Mouse (Mus musculus) limb, embryonic 13.5 days (tissue): ENCODE measurements around the gene Slc6a13. TPM values are rescaled to one million over a fixed set of nuclear protein-coding genes. Genes with fewer than 3 reads are reported as not detected.

Source experiments
- ATAC-seq: fragments of 200-750 bp; cut with Nextera tagmentation; 2 replicates; pipeline ENCODE4 v1.8.0; 2017; ENCODE audit warnings: low read depth, moderate number of reproducible peaks, moderate TSS enrichment; ENCODE audit not compliant: low FRiP score
- H3K27ac ChIP-seq: fragments of 300-500 bp; sonication (generic); 2 replicates; pipeline ENCODE4 v1.5.1; 2015; ENCODE audit warnings: inconsistent platforms, mild to moderate bottlenecking, moderate library complexity
- H3K27me3 ChIP-seq: fragments of 300-500 bp; sonication (generic); 2 replicates; pipeline ENCODE4 v1.6.1; 2015; ENCODE audit warnings: mild to moderate bottlenecking, inconsistent platforms
- H3K36me3 ChIP-seq: fragments of 300-500 bp; sonication (generic); 2 replicates; pipeline ENCODE4 v1.6.1; 2015; ENCODE audit warnings: inconsistent platforms, mild to moderate bottlenecking, moderate library complexity
- H3K4me1 ChIP-seq: fragments of 300-500 bp; sonication (generic); 2 replicates; pipeline ENCODE4 v1.6.1; 2015; ENCODE audit warnings: inconsistent platforms
- H3K4me2 ChIP-seq: fragments of 300-500 bp; sonication (generic); replicated peaks from 2 replicates; pipeline ENCODE4 v1.6.1; 2015; ENCODE audit warnings: inconsistent platforms, mild to moderate bottlenecking, moderate library complexity
- H3K4me3 ChIP-seq: fragments of 300-500 bp; sonication (generic); 2 replicates; pipeline ENCODE4 v1.5.1; 2015; ENCODE audit warnings: moderate library complexity, mild to moderate bottlenecking, inconsistent platforms
- H3K9ac ChIP-seq: fragments of 300-500 bp; sonication (generic); 2 replicates; pipeline ENCODE4 v1.6.1; 2015; ENCODE audit warnings: mild to moderate bottlenecking, inconsistent platforms
- H3K9me3 ChIP-seq: fragments of 300-500 bp; sonication (generic); 2 replicates; pipeline ENCODE4 v1.6.1; 2016; ENCODE audit warnings: inconsistent platforms
- WGBS: fragments of 180-500 bp; shearing (Covaris S2); methylation state at CpG from one replicate; pipeline ENCODE4 v1.1.7; 2015; 5-methylcytosine and 5-hydroxymethylcytosine counted together
- polyA plus RNA-seq: library from polyadenylated mRNA; unstranded; fragments of >200 nt; fragmentation: Nextera tagmentation; extraction: Ambion mirVana; gene quantifications from 2 replicates; pipeline ENCODE4 v1.2.1, GENCODE M21; 2015

Gene Slc6a13
- polyA plus RNA-seq, 1 experiment from 2014 or later, result 2.0 TPM

DNA sequence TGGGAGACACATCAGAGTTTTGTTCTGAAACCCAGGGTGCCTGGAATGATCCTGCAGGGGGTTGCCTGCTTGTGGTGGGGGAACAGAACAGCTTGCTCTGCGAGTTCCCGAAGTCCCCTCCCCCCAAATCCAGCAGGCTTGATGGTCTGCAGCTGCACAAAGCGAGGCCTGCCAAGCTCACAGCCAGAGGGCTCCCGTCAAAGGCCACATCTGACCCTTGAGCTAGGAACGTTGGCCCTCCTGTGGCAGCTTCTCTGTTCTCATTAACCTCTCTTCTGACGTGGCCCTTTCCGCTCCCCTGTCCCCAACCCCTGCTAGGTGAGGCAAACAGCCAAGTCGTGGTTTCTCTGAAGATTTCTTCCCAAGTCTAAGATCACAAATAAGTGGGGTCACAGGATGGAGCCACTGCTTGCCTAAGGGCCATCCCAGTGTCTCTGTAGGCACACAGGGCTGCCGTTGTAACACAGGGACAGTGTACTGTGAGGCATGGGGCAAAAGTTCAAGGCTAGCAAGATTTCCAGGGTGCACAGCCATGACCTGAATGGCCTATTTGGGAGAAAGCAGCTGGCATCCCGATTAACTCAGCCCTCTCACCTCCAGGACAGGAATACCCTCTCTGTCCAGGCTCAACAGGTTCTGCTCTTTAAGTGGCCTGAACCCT is 30.0 kb downstream of the Slc6a13 start:
- Histone ChIP-seq H3K9me3 (no peaks in the 10 kb centered on the region), H3K9ac (peak overlapping the region; percentile 31; the same call in 1 of the 2 replicates), H3K36me3 (no peaks in the 10 kb centered on the region), H3K27ac (no peak overlapping the region), H3K4me3 (no peak overlapping the region), H3K4me2 (no peak overlapping the region), H3K4me1 (peaks cover 17% of the 10 kb centered on the region), H3K27me3 (no peaks in the 10 kb centered on the region)
- 0 out of 2 replicates have a peak, but pooled peaks have one; percentile 46 for ATAC-seq
- 12% methylated on average over 10 of the region's 10 CpGs for WGBS

DNA sequence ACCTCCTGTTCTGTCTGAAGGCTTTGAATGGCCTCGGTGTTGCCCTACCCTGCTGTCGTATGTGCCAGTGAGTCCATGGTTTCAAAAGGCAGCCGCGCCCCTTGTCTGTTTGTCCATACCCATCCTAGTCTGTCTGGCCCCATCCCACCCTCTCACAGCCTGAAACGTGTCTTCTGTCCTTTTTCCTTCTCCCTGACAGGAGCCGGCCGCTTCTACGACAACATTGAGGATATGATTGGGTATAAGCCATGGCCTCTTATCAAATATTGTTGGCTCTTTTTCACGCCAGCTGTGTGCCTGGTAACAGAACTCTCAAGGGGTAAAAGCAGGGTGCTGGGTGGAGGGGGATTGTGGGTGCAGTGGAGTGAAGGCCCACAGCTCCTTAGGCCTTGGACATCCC is 35.8 kb downstream of the Slc6a13 start:
- Histone ChIP-seq H3K9me3 (no peaks in the 10 kb centered on the region), H3K36me3 (no peaks in the 10 kb centered on the region), H3K27ac (no peak overlapping the region), H3K9ac (no peak overlapping the region), H3K4me1 (no peaks in the 10 kb centered on the region), H3K4me2 (no peak overlapping the region), H3K4me3 (no peak overlapping the region), H3K27me3 (no peaks in the 10 kb centered on the region)
- WGBS, result 83% methylated on average over 9 of the region's 9 CpGs
- ATAC-seq, result no peak

DNA sequence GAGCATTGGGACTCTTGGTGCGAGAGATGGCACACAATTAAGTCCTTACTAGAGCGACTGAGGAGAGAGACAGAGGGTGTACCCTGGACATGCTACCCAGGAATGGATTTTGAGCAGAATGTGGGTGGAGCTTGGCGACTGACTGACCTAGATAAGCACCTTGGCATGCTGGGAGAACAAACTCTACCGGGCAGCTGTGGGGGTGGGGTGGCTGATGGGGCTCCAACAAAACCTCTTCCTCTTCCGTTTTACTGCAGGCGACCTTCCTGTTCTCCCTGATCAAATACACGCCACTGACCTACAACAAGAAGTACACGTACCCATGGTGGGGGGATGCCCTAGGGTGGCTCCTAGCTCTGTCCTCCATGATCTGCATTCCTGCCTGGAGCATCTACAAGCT is 36.5 kb downstream of the Slc6a13 start:
- WGBS, result 60% methylated on average over 8 of the region's 8 CpGs
- H3K27ac ChIP-seq, result no peak overlapping the region
- no peak for ATAC-seq
- H3K4me1 ChIP-seq, result no peaks in the 10 kb centered on the region
- H3K36me3 ChIP-seq, result no peaks in the 10 kb centered on the region
- no peaks in the 10 kb centered on the region for H3K27me3 ChIP-seq
- no peak overlapping the region for H3K4me2 ChIP-seq
- H3K9me3 ChIP-seq, result no peaks in the 10 kb centered on the region
- H3K9ac ChIP-seq, result no peak overlapping the region
- H3K4me3 ChIP-seq, result no peak overlapping the region

DNA sequence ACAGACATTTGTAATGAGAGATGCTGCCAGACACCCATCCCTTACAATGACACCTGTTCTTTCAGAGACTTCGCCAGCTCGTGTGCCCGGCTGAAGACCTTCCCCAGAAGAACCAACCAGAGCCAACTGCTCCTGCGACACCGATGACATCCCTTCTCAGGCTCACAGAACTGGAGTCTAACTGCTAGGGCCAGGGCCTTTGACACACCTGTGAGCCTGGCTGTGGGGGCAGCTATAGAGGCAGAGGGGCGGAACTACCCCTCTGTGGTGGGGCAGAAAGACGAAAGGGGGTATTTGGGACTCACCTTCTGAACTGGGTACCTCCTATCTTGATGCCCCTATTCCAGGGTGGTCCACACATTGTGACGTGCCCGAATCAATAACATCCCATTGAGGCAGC is 37.2 kb downstream of the Slc6a13 start:
- Histone ChIP-seq H3K27me3 (no peaks in the 10 kb centered on the region), H3K36me3 (no peaks in the 10 kb centered on the region), H3K4me2 (no peak overlapping the region), H3K27ac (no peak overlapping the region), H3K4me3 (no peak overlapping the region), H3K4me1 (no peaks in the 10 kb centered on the region), H3K9ac (no peak overlapping the region), H3K9me3 (no peaks in the 10 kb centered on the region)
- ATAC-seq, result no peak
- WGBS, result 91% methylated on average over 9 of the region's 9 CpGs

DNA sequence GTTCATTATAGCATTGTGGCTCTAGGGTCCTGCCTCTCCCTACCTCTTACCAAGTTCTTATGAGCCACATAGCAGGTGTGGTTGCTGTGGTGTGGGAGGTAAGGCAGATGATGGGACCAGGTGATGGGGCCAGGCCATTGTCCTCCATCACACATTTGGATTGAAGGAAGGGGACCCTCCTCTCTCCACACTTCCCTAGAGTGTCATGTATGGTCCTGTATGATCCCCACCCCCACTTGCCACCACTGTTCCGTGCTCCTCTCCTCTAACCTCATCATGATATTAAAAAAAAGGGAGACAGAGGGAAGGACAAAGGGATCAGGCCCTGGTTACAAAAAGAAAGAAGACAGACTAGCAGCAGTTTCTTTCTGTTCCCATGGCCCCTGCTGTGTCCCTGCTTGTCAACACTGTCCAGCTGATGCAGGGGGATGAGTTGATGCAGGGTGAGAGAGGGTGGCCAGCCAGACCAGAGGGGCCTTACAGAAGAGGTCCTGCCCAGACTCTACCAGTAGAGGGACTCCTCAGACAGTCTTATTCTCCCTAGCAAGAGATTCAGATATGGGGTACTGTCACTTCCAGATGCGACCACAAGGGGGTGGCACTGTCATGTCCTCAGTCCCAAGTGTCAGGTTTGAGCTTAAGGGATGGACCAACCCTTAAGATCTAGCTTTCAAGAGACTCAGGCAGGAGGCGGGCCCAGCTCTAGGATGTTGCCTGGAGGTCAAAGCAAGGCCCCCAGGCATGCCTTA is 37.9 kb downstream of the Slc6a13 start:
- no peaks in the 10 kb centered on the region for H3K4me1 ChIP-seq
- 31% methylated on average over 3 of the region's 3 CpGs for WGBS
- H3K9me3 ChIP-seq, result no peaks in the 10 kb centered on the region
- H3K27ac ChIP-seq, result no peak overlapping the region
- no peak overlapping the region for H3K4me3 ChIP-seq
- ATAC-seq, result peak; percentile 50; the same call in 1 of the 2 replicates
- H3K9ac ChIP-seq, result no peak overlapping the region
- H3K27me3 ChIP-seq, result no peaks in the 10 kb centered on the region
- no peak overlapping the region for H3K4me2 ChIP-seq
- H3K36me3 ChIP-seq, result no peaks in the 10 kb centered on the region

DNA sequence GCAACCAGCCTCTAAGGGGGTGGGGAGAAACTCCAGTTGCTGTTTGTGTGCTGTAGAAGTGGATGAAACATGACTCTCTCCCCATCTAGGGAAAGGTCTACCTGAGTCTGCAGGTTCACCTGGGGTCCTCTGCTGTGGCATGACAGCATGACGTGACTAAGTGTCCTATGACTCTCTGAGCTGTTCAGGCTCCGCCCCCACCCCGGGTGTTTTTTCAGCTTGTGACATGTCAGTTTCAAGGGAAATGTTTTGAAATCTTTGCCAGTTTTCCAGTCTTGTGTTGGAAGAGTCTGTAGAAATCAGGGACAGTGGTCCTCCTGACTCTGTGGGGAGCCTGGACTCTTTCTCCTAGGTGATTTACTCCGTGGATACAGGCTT is 38.5 kb downstream of the Slc6a13 start:
- Histone ChIP-seq H3K4me3 (no peak overlapping the region), H3K4me2 (no peak overlapping the region), H3K27me3 (no peaks in the 10 kb centered on the region), H3K9ac (no peak overlapping the region), H3K4me1 (no peaks in the 10 kb centered on the region), H3K36me3 (no peaks in the 10 kb centered on the region), H3K27ac (no peak overlapping the region), H3K9me3 (no peaks in the 10 kb centered on the region)
- no peak for ATAC-seq
- WGBS, result 52% methylated on average over 4 of the region's 4 CpGs

DNA sequence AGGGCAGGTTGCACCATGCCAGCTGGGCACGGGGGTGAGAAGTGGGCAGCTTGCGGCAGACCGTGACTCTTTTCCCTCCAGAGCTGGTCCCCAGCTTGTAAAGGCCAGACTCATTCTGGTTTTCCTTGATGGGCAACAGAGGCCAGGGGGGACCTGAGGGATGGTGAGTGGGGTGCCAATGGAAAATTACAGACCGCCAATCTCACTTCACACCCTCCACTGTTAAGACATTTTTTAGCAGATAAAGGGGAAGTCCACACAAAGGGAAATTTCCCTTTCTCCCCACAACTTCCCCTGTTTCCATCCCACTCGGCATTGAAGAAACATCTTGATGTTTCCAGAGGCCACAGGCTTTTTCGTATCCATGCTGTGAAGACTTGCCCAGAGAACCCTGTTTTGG is 41.6 kb downstream of the Slc6a13 start:
- 87% methylated on average over 6 of the region's 6 CpGs for WGBS

DNA sequence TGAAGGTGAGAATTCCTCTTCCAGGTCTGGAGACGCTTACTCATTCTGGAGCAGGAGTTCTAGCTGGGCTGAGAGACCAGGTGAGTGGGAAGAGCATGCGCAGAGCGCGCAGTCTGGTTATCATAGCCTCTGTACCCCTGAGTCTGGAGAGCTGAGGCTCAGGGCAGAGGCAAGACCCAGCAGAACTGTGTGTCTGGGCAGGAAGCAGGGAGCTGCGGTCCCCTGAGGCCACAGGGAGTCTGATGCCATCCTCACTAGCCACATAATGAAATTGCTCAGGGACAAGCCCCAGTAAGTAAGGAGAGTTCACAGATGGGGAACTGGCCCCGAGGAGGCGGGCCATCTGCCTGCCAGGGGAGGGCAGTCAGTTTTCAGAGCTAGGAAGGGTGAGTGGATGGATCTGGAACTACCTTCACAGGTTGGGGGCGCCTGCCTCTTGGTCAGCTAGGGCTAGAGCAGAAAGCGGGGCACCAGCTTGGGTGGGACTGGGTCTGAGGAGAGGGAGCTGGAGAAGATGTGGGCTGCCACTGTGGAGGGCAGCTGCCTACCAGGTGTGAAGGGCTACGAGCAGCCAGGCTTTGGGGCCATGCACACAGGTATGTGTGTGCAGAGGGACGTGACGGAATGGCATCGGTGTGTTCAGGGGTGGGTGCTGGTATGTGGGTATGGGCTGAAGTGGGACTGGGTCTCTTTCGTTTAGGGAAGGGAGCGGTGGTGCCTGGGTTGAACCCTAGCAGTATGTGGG is 43.2 kb downstream of the Slc6a13 start, which contains the start of gene Slc6a12:
Gene Slc6a12 (plus strand): TSS at position 51 of the 745 bp plus-strand sequence.
- Histone ChIP-seq H3K9me3 (no peaks in the 10 kb centered on the region), H3K4me3 (no peak within 1 kb of the TSS), H3K4me2 (no peak within 1 kb of the TSS), H3K4me1 (peaks cover 5% of the 10 kb centered on the region; the same call in 1 of the 2 replicates), H3K36me3 (no peaks in the 10 kb centered on the region), H3K27me3 (no peaks in the 10 kb centered on the region), H3K9ac (no peak within 1 kb of the TSS), H3K27ac (no peak within 1 kb of the TSS)
- no peak; the same call in 1 of the 2 replicates for ATAC-seq
- WGBS, result 69% methylated on average over 15 of the region's 15 CpGs

More for the DNA sequence above, 41.6 kb downstream of the Slc6a13 start:
- ATAC-seq, result no peak
- Histone ChIP-seq H3K9ac (no peak overlapping the region), H3K36me3 (no peaks in the 10 kb centered on the region), H3K4me1 (peaks cover 3% of the 10 kb centered on the region; the same call in 1 of the 2 replicates), H3K27ac (no peak overlapping the region), H3K4me3 (no peak overlapping the region), H3K27me3 (no peaks in the 10 kb centered on the region), H3K4me2 (no peak overlapping the region), H3K9me3 (no peaks in the 10 kb centered on the region)

DNA sequence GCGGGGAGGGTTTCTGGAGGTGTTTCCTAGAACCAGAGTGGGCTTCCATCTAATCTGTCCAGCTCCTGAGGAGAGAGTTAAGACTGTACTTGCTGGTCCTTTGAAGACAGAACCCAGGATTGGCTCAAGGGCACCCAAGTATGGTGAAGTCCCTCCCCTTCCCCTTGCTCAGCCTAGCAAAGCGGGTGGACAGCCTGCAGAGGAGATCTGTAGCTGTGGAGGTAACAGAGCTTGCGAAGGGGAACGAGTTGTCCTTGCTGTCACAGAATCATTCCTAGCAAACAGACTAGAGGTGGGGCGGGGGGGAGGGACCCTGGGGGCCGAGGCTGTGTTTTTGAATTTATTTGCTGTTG is 43.7 kb downstream of the Slc6a13 start:
- Histone ChIP-seq H3K4me3 (no peak overlapping the region), H3K9me3 (no peaks in the 10 kb centered on the region), H3K4me1 (peaks cover 5% of the 10 kb centered on the region; the same call in 1 of the 2 replicates), H3K36me3 (no peaks in the 10 kb centered on the region), H3K27me3 (no peaks in the 10 kb centered on the region), H3K9ac (no peak overlapping the region), H3K4me2 (no peak overlapping the region), H3K27ac (no peak overlapping the region)
- WGBS, result 66% methylated on average over 6 of the region's 6 CpGs
- ATAC-seq, result no peak

DNA sequence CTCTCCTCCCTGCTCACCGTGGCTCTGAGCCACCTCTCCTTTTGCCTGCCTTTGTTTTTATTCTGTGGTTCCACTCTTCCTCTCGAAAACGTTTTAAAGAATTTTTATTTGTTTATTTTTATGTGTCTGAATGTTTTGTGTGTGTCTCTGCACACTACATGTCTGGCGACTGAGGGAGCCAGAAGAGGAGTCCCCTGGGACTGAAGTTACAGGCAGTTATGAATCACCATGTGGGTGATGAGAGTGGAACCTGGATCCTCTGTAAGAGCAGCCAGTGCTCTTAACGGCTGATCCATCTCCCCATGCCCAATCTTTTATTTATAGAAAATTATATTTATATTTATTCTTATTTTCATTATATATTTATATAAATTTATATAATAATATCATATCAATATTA is 44.3 kb downstream of the Slc6a13 start:
- WGBS, result 52% methylated on average over 5 of the region's 5 CpGs
- peaks cover 5% of the 10 kb centered on the region; the same call in 1 of the 2 replicates for H3K4me1 ChIP-seq
- H3K36me3 ChIP-seq, result no peaks in the 10 kb centered on the region
- H3K4me3 ChIP-seq, result no peak overlapping the region
- H3K4me2 ChIP-seq, result no peak overlapping the region
- H3K9me3 ChIP-seq, result no peaks in the 10 kb centered on the region
- no peaks in the 10 kb centered on the region for H3K27me3 ChIP-seq
- no peak for ATAC-seq
- no peak overlapping the region for H3K27ac ChIP-seq
- H3K9ac ChIP-seq, result no peak overlapping the region

DNA sequence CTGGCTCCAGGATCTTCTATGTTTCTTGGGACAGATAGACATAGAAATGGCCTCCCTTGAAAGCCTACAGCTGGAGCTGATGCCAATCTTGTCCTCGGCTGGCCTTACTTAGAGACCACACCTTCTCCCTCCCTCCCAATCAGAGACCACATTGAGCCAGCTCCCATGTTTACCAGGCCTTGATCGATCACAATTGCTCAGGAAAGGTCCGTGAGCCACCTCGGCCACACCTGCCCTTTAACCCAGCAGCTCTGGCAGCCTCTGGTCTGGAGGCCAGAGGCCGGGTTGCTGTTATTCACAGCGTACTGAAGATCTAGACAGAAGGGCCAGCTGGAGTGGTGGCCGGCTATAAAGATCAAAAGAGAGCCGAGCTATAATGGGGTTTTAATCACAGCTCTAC is 46.4 kb downstream of the Slc6a13 start:
- Histone ChIP-seq H3K27me3 (no peaks in the 10 kb centered on the region), H3K4me2 (no peak overlapping the region), H3K27ac (no peak overlapping the region), H3K4me1 (peaks cover 5% of the 10 kb centered on the region; the same call in 1 of the 2 replicates), H3K36me3 (no peaks in the 10 kb centered on the region), H3K9ac (no peak overlapping the region), H3K4me3 (no peak overlapping the region), H3K9me3 (no peaks in the 10 kb centered on the region)
- ATAC-seq, result no peak
- WGBS, result 9% methylated on average over 8 of the region's 8 CpGs

DNA sequence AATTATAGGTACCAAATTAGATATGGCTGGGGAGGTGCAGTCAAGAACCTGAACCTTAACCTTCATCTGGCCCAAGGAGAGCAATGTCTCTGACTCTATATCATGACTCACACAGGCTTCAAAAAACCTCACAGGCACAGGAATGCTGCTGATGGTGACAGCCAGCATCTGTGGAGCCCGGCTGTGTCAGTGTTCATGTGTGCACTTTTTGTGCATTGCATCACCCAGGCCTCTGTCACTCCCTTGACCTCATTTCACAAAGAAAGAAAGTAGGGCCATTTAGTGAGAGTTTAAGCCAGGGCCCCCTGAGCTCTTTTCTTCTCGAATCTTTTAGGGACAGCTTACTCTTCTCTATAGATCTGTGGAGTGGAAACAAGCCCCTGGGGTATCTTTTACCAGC is 52.2 kb downstream of the Slc6a13 start:
- H3K9me3 ChIP-seq, result no peaks in the 10 kb centered on the region
- 62% methylated on average over 2 of the region's 2 CpGs for WGBS
- no peaks in the 10 kb centered on the region for H3K36me3 ChIP-seq
- no peak for ATAC-seq
- H3K4me2 ChIP-seq, result no peak overlapping the region
- no peaks in the 10 kb centered on the region for H3K27me3 ChIP-seq
- no peak overlapping the region for H3K27ac ChIP-seq
- no peak overlapping the region for H3K4me3 ChIP-seq
- H3K4me1 ChIP-seq, result no peaks in the 10 kb centered on the region
- H3K9ac ChIP-seq, result no peak overlapping the region
